Mouse (Mus musculus) adrenal gland, adult 18-20 months (tissue): ENCODE measurements around the gene Gm49383. TPM values are rescaled to one million over a fixed set of nuclear protein-coding genes. Genes with fewer than 3 reads are reported as not detected.

Experiments
- DNase-seq, 2 experiments: peaks; one replicate each; pipeline ENCODE4 v3.0.0; 2021 to 2022; ENCODE audit warnings: low spot score in 2 of 2
- total RNA-seq, 2 experiments: library from RNA; stranded (reverse); gene quantifications; 1 replicate in 1 of 2; 2 replicates in 1 of 2; pipeline ENCODE4 v1.2.3; 2021

The Gm49383 gene
- total RNA-seq, 2 experiments from 2014 or later = 3.3 to 4.5 TPM

GRCm38 (mm10) chr12:69204052-69204833 lies 7.3 kb upstream of the Gm49383 start, which contains the start of gene Gm49384:
TSS of gene Gm49384 (minus strand) at chr12:69204267.
- no peak for DNase-seq

GRCm38 (mm10) chr12:69198985-69199384 lies 2.1 kb upstream of the Gm49383 start:
- no peak for DNase-seq

GRCm38 (mm10) chr12:69198164-69198535 lies 1.2 kb upstream of the Gm49383 start, which contains the start of gene Dnaaf2:
TSS of gene Dnaaf2 (minus strand) at chr12:69198429.
- DNase-seq = peak; percentile 61 to 74

- DNase-seq = peak; percentile 56 to 63
These were observed 667 bp upstream of the Gm49383 start for GRCm38 (mm10) chr12:69197378-69198163.

- no peak for DNase-seq
These were observed 4.3 kb downstream of the Gm49383 start for GRCm38 (mm10) chr12:69192637-69193036.

- DNase-seq = no peak
These were observed 5.5 kb downstream of the Gm49383 start for GRCm38 (mm10) chr12:69191396-69191795.

GRCm38 (mm10) chr12:69190522-69190921 lies 6.4 kb downstream of the Gm49383 start:
- DNase-seq = no peak

GRCm38 (mm10) chr12:69190074-69190473 lies 6.8 kb downstream of the Gm49383 start:
- DNase-seq = no peak

GRCm38 (mm10) chr12:69186811-69187471 lies 10.0 kb downstream of the Gm49383 start:
- no peak for DNase-seq

- DNase-seq = no peak
These were observed 11.5 kb downstream of the Gm49383 start for GRCm38 (mm10) chr12:69185371-69185770.

GRCm38 (mm10) chr12:69184342-69185295 lies 12.3 kb downstream of the Gm49383 start:
- peak; percentile 58 to 67 for DNase-seq

- peak; percentile 97 to 99 for DNase-seq
These were observed 13.2 kb downstream of the Gm49383 start, which contains the start of the genes Rpl36al and Mgat2 for GRCm38 (mm10) chr12:69183583-69184308. TSS of gene Rpl36al (minus strand) at chr12:69184083. TSS of gene Mgat2 (plus strand) at chr12:69184157.

- DNase-seq = no peak
These were observed 15.1 kb downstream of the Gm49383 start for GRCm38 (mm10) chr12:69181800-69182199.

GRCm38 (mm10) chr12:69179371-69179770 lies 17.5 kb downstream of the Gm49383 start:
- no peak for DNase-seq

GRCm38 (mm10) chr12:69177526-69177925 lies 19.4 kb downstream of the Gm49383 start:
- DNase-seq = no peak

GRCm38 (mm10) chr12:69175975-69176374 lies 20.9 kb downstream of the Gm49383 start:
- DNase-seq = no peak

GRCm38 (mm10) chr12:69171307-69171706 lies 25.6 kb downstream of the Gm49383 start:
- DNase-seq = no peak

- peak; percentile 80 to 82 for DNase-seq
These were observed 28.3 kb downstream of the Gm49383 start, which contains the start of gene Lrr1 for GRCm38 (mm10) chr12:69168461-69169106. TSS of gene Lrr1 (plus strand) at chr12:69168814.
